Mouse (Mus musculus): ENCODE measurements around the gene Smurf2. TPM values are rescaled to one million over a fixed set of nuclear protein-coding genes. Genes with fewer than 3 reads are reported as not detected.

Gene Smurf2
- total and polyA plus RNA-seq, 2 experiments from 2014 or later = 7.8 to 33.9 TPM

DNA sequence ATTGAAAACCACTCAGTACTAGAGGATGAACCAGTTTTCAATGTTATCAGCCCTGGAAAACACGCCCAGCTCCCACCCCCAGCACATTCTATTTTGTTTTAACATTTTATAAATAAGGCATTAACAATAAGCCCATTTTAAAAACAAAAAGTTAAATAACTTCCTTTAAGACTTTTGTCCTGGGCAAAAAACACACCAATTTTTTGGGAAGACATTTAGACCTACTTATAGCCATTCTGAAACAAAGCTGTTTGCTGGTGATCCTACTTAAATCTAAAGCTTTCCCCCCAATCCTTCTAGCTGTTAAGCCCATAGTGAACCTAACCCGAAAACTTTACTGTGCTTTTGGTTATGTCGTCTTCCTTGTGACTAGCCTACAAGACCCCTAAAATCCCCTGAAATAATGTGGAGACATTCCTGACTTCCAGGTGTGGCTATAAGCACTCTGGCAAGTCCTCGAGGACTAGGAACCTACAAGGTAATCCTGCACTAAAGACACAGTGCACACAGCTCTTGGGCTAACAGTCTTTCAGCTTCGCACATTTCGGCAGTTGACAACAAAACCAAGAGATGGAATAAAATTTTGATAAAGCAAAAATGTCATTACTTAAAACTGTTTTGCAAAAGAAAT lies 139.8 kb downstream of the Smurf2 start:
- no peak for TF ChIP-seq CTCF (IDR thresholded peaks at IDR 0.05)
- DNase-seq (ENCODE audit: low spot score) (no peak), ATAC-seq (ENCODE audit: low FRiP score) (no peak)
- 78% methylated on average over 6 of the region's 6 CpGs for WGBS
- Histone ChIP-seq H3K27ac (ENCODE audit: low read depth, low read length) (no peak overlapping the region), H3K36me3 (ENCODE audit: insufficient read depth, low read length) (peaks cover 22% of the 10 kb centered on the region), H3K4me2 (ENCODE audit: low read depth, low read length, poor library complexity, severe bottlenecking) (no peak overlapping the region), H3K9ac (replicated peaks; ENCODE audit: low read length, poor library complexity, severe bottlenecking) (no peak overlapping the region), H3K4me1 (ENCODE audit: insufficient read depth, low read length) (peaks cover under 1% of the 10 kb centered on the region; the same call in 1 of the 2 replicates), H3K27me3 (ENCODE audit: insufficient read depth, low read length) (no peaks in the 10 kb centered on the region), H3K4me3 (ENCODE audit: low read depth, low read length) (no peak overlapping the region), H3K9me3 (ENCODE audit: low read length) (no peaks in the 10 kb centered on the region)

DNA sequence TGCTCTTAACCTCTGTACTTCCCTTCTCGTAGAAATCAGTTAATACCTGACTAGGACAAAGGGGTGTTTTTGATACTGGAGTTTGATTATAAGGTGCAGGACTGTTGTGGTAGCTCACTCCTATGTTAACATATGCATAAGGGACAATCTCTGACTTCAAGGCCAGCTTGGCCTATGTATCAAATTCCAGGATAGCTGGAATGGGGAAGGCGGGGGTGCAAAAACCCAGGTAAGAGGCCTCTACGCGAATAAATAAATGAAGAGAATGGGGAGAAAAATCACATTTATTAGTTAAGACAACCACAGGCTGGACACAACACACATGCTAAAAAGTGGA lies 140.5 kb downstream of the Smurf2 start:
- Histone ChIP-seq H3K4me3 (ENCODE audit: low read depth, low read length) (no peak overlapping the region), H3K9me3 (ENCODE audit: low read length) (no peaks in the 10 kb centered on the region), H3K4me2 (ENCODE audit: low read depth, low read length, poor library complexity, severe bottlenecking) (no peak overlapping the region), H3K36me3 (ENCODE audit: insufficient read depth, low read length) (peaks cover 25% of the 10 kb centered on the region), H3K27ac (ENCODE audit: low read depth, low read length) (0 out of 2 replicates have a peak overlapping the region, but pooled peaks have one; percentile 83), H3K4me1 (ENCODE audit: insufficient read depth, low read length) (no peaks in the 10 kb centered on the region), H3K27me3 (ENCODE audit: insufficient read depth, low read length) (no peaks in the 10 kb centered on the region), H3K9ac (replicated peaks; ENCODE audit: low read length, poor library complexity, severe bottlenecking) (no peak overlapping the region)
- WGBS = 60% methylated on average over 4 of the region's 4 CpGs
- ATAC-seq (ENCODE audit: low FRiP score) (no peak; the same call in 1 of the 2 replicates), DNase-seq (ENCODE audit: low spot score) (no peak)
- TF ChIP-seq CTCF (IDR thresholded peaks at IDR 0.05) = no peak

DNA sequence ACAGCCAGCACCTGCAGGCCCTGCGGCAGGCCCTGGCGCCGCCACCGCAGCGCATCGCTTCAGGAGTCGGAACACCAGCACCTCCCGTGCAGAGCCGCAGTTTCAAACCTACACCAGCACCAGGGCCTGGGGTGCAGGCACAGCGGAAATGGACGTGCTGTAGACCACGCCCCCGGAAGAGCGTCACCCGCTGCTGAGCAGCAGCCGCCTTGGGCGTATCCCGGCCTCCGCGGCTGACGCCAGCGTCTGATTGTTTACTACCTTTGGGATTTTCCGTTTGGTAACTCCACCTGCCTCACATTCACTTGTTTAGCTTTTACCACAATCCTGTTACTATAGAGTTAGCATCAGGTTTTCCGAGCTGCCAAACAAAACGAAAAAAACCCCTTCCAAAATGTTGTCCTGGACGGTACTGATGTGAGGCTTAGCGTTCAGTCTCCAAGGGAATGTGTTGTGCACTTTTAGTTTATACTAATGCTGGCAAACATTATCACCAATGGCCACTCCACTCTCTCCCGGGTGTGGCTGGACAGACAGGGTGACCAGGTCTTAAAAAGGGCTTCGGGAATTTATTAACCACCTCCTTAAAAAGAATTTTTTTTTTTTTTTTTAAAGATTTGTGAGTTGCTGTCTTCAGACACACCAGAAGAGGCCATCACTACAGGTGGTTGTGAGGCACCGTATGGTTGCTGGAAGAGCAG lies 141.0 kb downstream of the Smurf2 start, which contains the start of gene Polg2:
Gene Polg2, minus strand, starts transcription at position 150 of the 701 bp plus-strand sequence.
- H3K9ac ChIP-seq (replicated peaks; ENCODE audit: low read length, poor library complexity, severe bottlenecking) = peak within 1 kb of the TSS; percentile 74
- H3K4me1 ChIP-seq (ENCODE audit: insufficient read depth, low read length) = no peaks in the 10 kb centered on the region
- no peak for TF ChIP-seq CTCF (IDR thresholded peaks at IDR 0.05)
- no peaks in the 10 kb centered on the region for H3K27me3 ChIP-seq (ENCODE audit: insufficient read depth, low read length)
- peak; percentile 96 for DNase-seq (ENCODE audit: low spot score)
- peak within 1 kb of the TSS; percentile 83 for H3K27ac ChIP-seq (ENCODE audit: low read depth, low read length)
- peak within 1 kb of the TSS; percentile 83 for H3K4me2 ChIP-seq (ENCODE audit: low read depth, low read length, poor library complexity, severe bottlenecking)
- peak within 1 kb of the TSS; percentile 75 for H3K4me3 ChIP-seq (ENCODE audit: low read depth, low read length)
- H3K36me3 ChIP-seq (ENCODE audit: insufficient read depth, low read length) = peaks cover 29% of the 10 kb centered on the region
- H3K9me3 ChIP-seq (ENCODE audit: low read length) = no peaks in the 10 kb centered on the region
- WGBS = 2% methylated on average over 30 of the region's 30 CpGs
- peak; percentile 98 for ATAC-seq (ENCODE audit: low FRiP score)

DNA sequence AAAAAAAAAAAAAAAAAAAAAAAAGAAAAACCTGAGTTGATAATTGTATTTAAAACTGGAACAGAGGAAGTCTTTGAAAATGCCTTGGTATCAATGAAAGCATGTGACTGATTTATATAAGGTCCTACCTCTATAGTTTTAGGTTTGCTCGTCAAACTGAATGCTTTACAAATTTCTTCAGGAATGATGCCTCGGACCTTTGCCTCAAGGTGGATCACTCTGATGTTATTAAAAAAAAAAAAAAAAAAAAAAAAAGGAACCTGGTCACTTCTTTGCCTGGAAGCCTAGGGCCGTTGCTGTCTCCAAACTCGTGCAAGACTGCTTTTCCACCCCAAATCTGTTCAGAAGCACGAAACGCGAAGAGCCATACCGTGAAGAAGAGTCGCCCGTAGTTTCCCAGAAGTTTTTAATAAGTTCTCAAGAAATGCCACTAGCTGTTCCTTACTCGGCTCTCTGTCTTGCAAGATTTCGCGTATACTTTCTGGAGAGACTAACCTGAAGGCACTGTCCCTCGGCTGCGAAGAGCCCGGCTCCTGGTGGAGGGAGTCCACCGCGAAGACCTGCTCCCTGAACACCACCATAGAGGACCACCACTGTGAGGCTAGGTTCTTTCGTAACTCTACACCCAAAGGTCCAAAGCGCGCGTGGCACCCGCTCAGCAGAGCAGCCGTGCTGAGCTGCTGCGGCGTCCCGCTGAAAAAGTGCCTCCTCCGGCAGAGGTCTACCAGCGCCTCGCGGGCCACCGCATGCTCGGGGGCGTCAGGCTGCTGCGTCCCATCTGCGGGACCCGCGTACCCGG lies 141.7 kb downstream of the Smurf2 start:
- 3% methylated on average over 39 of the region's 39 CpGs for WGBS

DNA sequence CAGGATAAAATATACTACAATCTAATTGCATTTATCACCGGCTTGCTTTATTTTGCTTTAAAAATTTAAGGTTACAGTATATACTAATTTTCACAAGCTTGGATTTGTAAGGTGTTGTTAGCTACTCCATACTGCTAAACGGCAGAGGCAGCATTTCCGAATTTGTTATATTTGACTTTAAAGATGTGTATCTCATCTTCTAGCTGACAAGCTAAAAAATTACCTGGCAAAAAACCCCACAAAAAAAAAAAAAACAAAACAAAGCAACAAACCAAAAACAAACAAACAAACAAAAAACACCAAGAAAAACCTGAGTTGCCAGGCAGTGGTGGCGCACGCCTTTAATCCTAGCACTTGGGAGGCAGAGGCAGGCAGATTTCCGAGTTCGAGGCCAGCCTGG lies 142.4 kb downstream of the Smurf2 start:
- Histone ChIP-seq H3K4me1 (ENCODE audit: insufficient read depth, low read length) (no peaks in the 10 kb centered on the region), H3K4me3 (ENCODE audit: low read depth, low read length) (no peak overlapping the region), H3K27me3 (ENCODE audit: insufficient read depth, low read length) (no peaks in the 10 kb centered on the region), H3K9ac (replicated peaks; ENCODE audit: low read length, poor library complexity, severe bottlenecking) (no peak overlapping the region), H3K4me2 (ENCODE audit: low read depth, low read length, poor library complexity, severe bottlenecking) (no peak overlapping the region), H3K36me3 (ENCODE audit: insufficient read depth, low read length) (peaks cover 25% of the 10 kb centered on the region), H3K27ac (ENCODE audit: low read depth, low read length) (no peak overlapping the region), H3K9me3 (ENCODE audit: low read length) (no peaks in the 10 kb centered on the region)
- DNase-seq (ENCODE audit: low spot score) (no peak), ATAC-seq (ENCODE audit: low FRiP score) (no peak)
- 91% methylated on average over 7 of the region's 7 CpGs for WGBS
- no peak for TF ChIP-seq CTCF (IDR thresholded peaks at IDR 0.05)

More for the DNA sequence above, 141.7 kb downstream of the Smurf2 start:
- Histone ChIP-seq H3K4me1 (ENCODE audit: insufficient read depth, low read length) (no peaks in the 10 kb centered on the region), H3K4me2 (ENCODE audit: low read depth, low read length, poor library complexity, severe bottlenecking) (peak overlapping the region; percentile 83), H3K9ac (replicated peaks; ENCODE audit: low read length, poor library complexity, severe bottlenecking) (peak overlapping the region; percentile 74), H3K27ac (ENCODE audit: low read depth, low read length) (peak overlapping the region; percentile 83), H3K4me3 (ENCODE audit: low read depth, low read length) (peak overlapping the region; percentile 75), H3K27me3 (ENCODE audit: insufficient read depth, low read length) (no peaks in the 10 kb centered on the region), H3K36me3 (ENCODE audit: insufficient read depth, low read length) (peaks cover 27% of the 10 kb centered on the region), H3K9me3 (ENCODE audit: low read length) (no peaks in the 10 kb centered on the region)
- ATAC-seq (ENCODE audit: low FRiP score) (peak; percentile 76), DNase-seq (ENCODE audit: low spot score) (no peak)
- no peak for TF ChIP-seq CTCF (IDR thresholded peaks at IDR 0.05)

All from midbrain, postnatal 0 days (tissue).